Mouse (Mus musculus): ENCODE data around the gene Gm20517. TPM values are rescaled to one million over a fixed set of nuclear protein-coding genes. Genes with fewer than 3 reads are reported as not detected.

The Gm20517 gene
- polyA plus RNA-seq, 1 experiment, result 1.7 TPM

- H3K27ac ChIP-seq (ENCODE audit: insufficient read depth, low read depth, low read length), result no peak overlapping the region
- peaks cover 4% of the 10 kb centered on the region; the same call in 1 of the 2 replicates for H3K4me1 ChIP-seq (ENCODE audit: control insufficient read depth, insufficient read depth, insufficient read length, low read length)
- H3K4me3 ChIP-seq (ENCODE audit: low read depth, low read length), result no peak overlapping the region
- H3K36me3 ChIP-seq (ENCODE audit: control insufficient read depth, insufficient read depth, low read length), result peaks cover 39% of the 10 kb centered on the region
- no peaks in the 10 kb centered on the region for H3K27me3 ChIP-seq (ENCODE audit: control insufficient read depth, insufficient read depth, low read length)
- 95% methylated on average over 10 of the region's 10 CpGs for WGBS
- TF ChIP-seq POLR2A (IDR thresholded peaks at IDR 0.05; ENCODE audit: low read depth, low read length) (no peak), CTCF (IDR thresholded peaks at IDR 0.05; ENCODE audit: extremely low read depth, insufficient read length, insufficient replicate concordance, low read depth, low read length) (no peak)
Observed at GRCm38 (mm10) chr17:47601389-47601755, 10.0 kb upstream of the Gm20517 start.

DNA sequence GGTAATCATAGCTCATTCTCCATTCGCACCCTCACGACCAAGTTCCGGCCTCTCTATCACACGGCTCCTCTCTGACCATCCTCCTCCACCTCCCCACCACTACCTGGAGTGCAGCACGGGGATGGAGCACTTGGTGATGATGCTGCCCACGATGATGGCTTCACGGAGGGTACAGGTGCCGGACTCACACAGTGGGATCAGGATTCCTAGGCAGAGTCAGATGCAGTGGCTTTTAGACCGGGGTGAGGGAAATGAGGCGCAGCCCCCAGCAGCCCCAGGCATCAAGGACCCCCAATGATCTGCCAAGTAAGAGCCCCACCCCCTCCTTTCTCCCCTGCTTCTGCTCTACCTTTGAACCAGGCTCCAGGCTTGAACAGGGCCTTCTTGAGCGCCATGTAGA is 9.1 kb upstream of the Gm20517 start:
- peaks cover 39% of the 10 kb centered on the region for H3K36me3 ChIP-seq (ENCODE audit: control insufficient read depth, insufficient read depth, low read length)
- no peak overlapping the region for H3K27ac ChIP-seq (ENCODE audit: insufficient read depth, low read depth, low read length)
- peaks cover 4% of the 10 kb centered on the region; the same call in 1 of the 2 replicates for H3K4me1 ChIP-seq (ENCODE audit: control insufficient read depth, insufficient read depth, insufficient read length, low read length)
- TF ChIP-seq POLR2A (IDR thresholded peaks at IDR 0.05; ENCODE audit: low read depth, low read length) (no peak), CTCF (IDR thresholded peaks at IDR 0.05; ENCODE audit: extremely low read depth, insufficient read length, insufficient replicate concordance, low read depth, low read length) (no peak)
- H3K27me3 ChIP-seq (ENCODE audit: control insufficient read depth, insufficient read depth, low read length), result no peaks in the 10 kb centered on the region
- H3K4me3 ChIP-seq (ENCODE audit: low read depth, low read length), result no peak overlapping the region
- 92% methylated on average over 11 of the region's 11 CpGs for WGBS

DNA sequence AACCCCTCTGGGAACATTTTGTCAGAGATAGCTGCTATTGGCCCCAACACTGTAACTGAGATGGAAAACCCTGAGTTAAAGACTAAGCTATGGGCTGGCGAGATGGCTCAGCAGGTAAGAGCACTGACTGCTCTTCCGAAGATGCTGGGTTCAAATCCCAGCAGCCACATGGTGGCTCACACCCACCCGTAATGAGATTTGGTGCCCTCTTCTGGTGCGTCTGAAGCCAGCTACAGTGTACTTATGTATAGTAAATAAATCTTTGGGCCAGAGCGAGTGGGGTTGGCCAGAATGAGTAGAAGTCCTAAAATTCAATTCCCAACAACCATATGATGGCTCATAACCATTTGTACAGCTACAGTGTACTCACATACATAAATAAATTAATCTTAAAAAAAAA is 5.2 kb upstream of the Gm20517 start:
- Histone ChIP-seq H3K27ac (ENCODE audit: insufficient read depth, low read depth, low read length) (no peak overlapping the region), H3K27me3 (ENCODE audit: control insufficient read depth, insufficient read depth, low read length) (no peaks in the 10 kb centered on the region), H3K4me3 (ENCODE audit: low read depth, low read length) (no peak overlapping the region), H3K4me1 (ENCODE audit: control insufficient read depth, insufficient read depth, insufficient read length, low read length) (peaks cover 3% of the 10 kb centered on the region; the same call in 1 of the 2 replicates), H3K36me3 (ENCODE audit: control insufficient read depth, insufficient read depth, low read length) (peaks cover 32% of the 10 kb centered on the region)
- no peak for TF ChIP-seq POLR2A (IDR thresholded peaks at IDR 0.05; ENCODE audit: low read depth, low read length)
- no peak for TF ChIP-seq CTCF (IDR thresholded peaks at IDR 0.05; ENCODE audit: extremely low read depth, insufficient read length, insufficient replicate concordance, low read depth, low read length)
- WGBS, result 67% methylated on average over 5 of the region's 5 CpGs

DNA sequence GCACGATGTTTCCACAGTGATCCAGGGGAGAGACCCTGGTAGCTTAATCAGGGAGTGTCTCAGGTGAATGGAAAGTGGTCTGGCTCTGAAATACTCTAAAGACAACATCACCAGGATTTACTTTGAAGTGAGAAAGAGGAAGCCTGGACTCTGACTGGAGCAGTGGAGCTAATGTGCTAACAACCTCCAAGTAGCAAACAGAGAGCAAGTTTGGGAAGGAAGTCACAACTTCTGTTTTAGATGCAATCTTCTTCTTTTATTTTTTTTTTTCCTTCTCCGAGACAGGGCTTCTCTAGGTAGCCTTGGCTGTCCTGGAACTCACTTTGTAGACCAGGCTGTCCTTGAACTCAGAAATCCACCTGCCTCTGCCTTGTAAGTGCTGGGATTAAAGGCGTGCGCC is 2.2 kb upstream of the Gm20517 start:
- WGBS, result 86% methylated on average over 4 of the region's 4 CpGs
- TF ChIP-seq POLR2A (IDR thresholded peaks at IDR 0.05; ENCODE audit: low read depth, low read length), result no peak
- no peak for TF ChIP-seq CTCF (IDR thresholded peaks at IDR 0.05; ENCODE audit: extremely low read depth, insufficient read length, insufficient replicate concordance, low read depth, low read length)
- Histone ChIP-seq H3K27me3 (ENCODE audit: control insufficient read depth, insufficient read depth, low read length) (no peaks in the 10 kb centered on the region), H3K4me1 (ENCODE audit: control insufficient read depth, insufficient read depth, insufficient read length, low read length) (peaks cover 6% of the 10 kb centered on the region), H3K4me3 (ENCODE audit: low read depth, low read length) (no peak overlapping the region), H3K27ac (ENCODE audit: insufficient read depth, low read depth, low read length) (no peak overlapping the region), H3K36me3 (ENCODE audit: control insufficient read depth, insufficient read depth, low read length) (peaks cover 15% of the 10 kb centered on the region)

- TF ChIP-seq POLR2A (IDR thresholded peaks at IDR 0.05; ENCODE audit: low read depth, low read length), result no peak
- TF ChIP-seq CTCF (IDR thresholded peaks at IDR 0.05; ENCODE audit: extremely low read depth, insufficient read length, insufficient replicate concordance, low read depth, low read length), result no peak
- under 1% methylated on average over 13 of the region's 13 CpGs for WGBS
- Histone ChIP-seq H3K4me1 (ENCODE audit: control insufficient read depth, insufficient read depth, insufficient read length, low read length) (peaks cover 6% of the 10 kb centered on the region), H3K27me3 (ENCODE audit: control insufficient read depth, insufficient read depth, low read length) (no peaks in the 10 kb centered on the region), H3K27ac (ENCODE audit: insufficient read depth, low read depth, low read length) (no peak overlapping the region), H3K4me3 (ENCODE audit: low read depth, low read length) (peak overlapping the region; percentile 77), H3K36me3 (ENCODE audit: control insufficient read depth, insufficient read depth, low read length) (peaks cover 10% of the 10 kb centered on the region)
Observed at GRCm38 (mm10) chr17:47611661-47611982, 233 bp downstream of the Gm20517 start.

- H3K27ac ChIP-seq (ENCODE audit: insufficient read depth, low read depth, low read length), result no peak overlapping the region
- H3K27me3 ChIP-seq (ENCODE audit: control insufficient read depth, insufficient read depth, low read length), result no peaks in the 10 kb centered on the region
- H3K4me1 ChIP-seq (ENCODE audit: control insufficient read depth, insufficient read depth, insufficient read length, low read length), result peaks cover 6% of the 10 kb centered on the region
- peaks cover 18% of the 10 kb centered on the region for H3K36me3 ChIP-seq (ENCODE audit: control insufficient read depth, insufficient read depth, low read length)
- H3K4me3 ChIP-seq (ENCODE audit: low read depth, low read length), result no peak overlapping the region
- WGBS, result 78% methylated on average over 1 of the region's 1 CpGs
- TF ChIP-seq POLR2A (IDR thresholded peaks at IDR 0.05; ENCODE audit: low read depth, low read length) (no peak), CTCF (IDR thresholded peaks at IDR 0.05; ENCODE audit: extremely low read depth, insufficient read length, insufficient replicate concordance, low read depth, low read length) (peak; percentile 73; the same call in 1 of the 2 replicates)
Observed at GRCm38 (mm10) chr17:47614018-47614417, 2.6 kb downstream of the Gm20517 start.

DNA sequence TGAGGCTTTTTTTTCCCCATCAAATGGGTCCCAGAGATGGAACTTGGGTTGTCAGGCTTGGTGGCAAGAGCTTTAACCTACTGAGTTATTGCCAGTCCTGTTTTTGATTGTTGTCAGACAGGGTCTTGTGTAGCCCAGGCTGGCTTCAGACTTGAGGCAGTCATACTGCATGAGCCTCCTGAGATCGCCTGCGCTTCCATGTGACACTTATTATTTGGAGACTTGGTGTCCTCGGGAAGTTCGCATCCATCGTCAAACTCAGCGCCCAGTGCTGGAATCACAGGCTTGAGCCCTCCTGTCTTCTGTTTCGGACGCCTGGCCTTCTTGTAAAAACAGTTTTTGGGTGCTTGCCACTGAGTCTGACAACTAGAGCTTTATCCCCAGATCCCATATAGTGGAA is 4.7 kb downstream of the Gm20517 start:
- Histone ChIP-seq H3K36me3 (ENCODE audit: control insufficient read depth, insufficient read depth, low read length) (peaks cover 31% of the 10 kb centered on the region), H3K4me1 (ENCODE audit: control insufficient read depth, insufficient read depth, insufficient read length, low read length) (peaks cover 6% of the 10 kb centered on the region)
- WGBS, result 93% methylated on average over 8 of the region's 8 CpGs

GRCm38 (mm10) chr17:47616652-47617051 is 5.3 kb downstream of the Gm20517 start:
- H3K27me3 ChIP-seq (ENCODE audit: control insufficient read depth, insufficient read depth, low read length), result no peaks in the 10 kb centered on the region
- peaks cover 31% of the 10 kb centered on the region for H3K36me3 ChIP-seq (ENCODE audit: control insufficient read depth, insufficient read depth, low read length)
- no peak for TF ChIP-seq POLR2A (IDR thresholded peaks at IDR 0.05; ENCODE audit: low read depth, low read length)
- TF ChIP-seq CTCF (IDR thresholded peaks at IDR 0.05; ENCODE audit: extremely low read depth, insufficient read length, insufficient replicate concordance, low read depth, low read length), result no peak
- H3K27ac ChIP-seq (ENCODE audit: insufficient read depth, low read depth, low read length), result no peak overlapping the region
- 92% methylated on average over 4 of the region's 4 CpGs for WGBS
- H3K4me1 ChIP-seq (ENCODE audit: control insufficient read depth, insufficient read depth, insufficient read length, low read length), result peaks cover 6% of the 10 kb centered on the region
- H3K4me3 ChIP-seq (ENCODE audit: low read depth, low read length), result no peak overlapping the region

More for the DNA sequence above, 4.7 kb downstream of the Gm20517 start:
- H3K27me3 ChIP-seq (ENCODE audit: control insufficient read depth, insufficient read depth, low read length), result no peaks in the 10 kb centered on the region
- TF ChIP-seq POLR2A (IDR thresholded peaks at IDR 0.05; ENCODE audit: low read depth, low read length), result no peak
- TF ChIP-seq CTCF (IDR thresholded peaks at IDR 0.05; ENCODE audit: extremely low read depth, insufficient read length, insufficient replicate concordance, low read depth, low read length), result no peak
- no peak overlapping the region for H3K4me3 ChIP-seq (ENCODE audit: low read depth, low read length)
- no peak overlapping the region for H3K27ac ChIP-seq (ENCODE audit: insufficient read depth, low read depth, low read length)
